In the genomic region with DNA sequence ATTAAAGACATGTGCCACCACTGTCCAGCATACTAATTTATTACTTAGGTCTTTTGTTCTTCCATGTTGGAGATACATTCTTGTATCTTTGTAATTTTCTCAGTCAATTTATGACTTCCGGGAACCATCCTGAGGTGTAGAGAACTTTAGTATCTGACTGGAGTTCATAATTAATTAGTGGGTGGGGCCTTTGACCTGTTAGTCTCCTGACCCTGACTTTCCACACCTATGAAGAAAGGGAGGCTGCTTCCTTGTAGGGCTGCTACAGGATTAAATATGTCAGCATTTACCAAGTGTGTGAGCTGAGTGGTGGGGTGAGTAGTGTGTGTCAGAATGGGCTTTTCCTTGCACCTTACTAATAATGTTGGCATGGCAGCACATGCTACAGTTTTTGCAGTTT, we compare ENCODE assay signal across 25 mouse cellular contexts. TPM values are rescaled to one million over a fixed set of nuclear protein-coding genes. Genes with fewer than 3 reads are reported as not detected.
DNase-seq lines count a peak whose midpoint lies in the region; ATAC-seq and TF ChIP-seq lines count a peak whose summit lies in the region.
"Had no signal": no experiment of that assay in that cellular context is flagged by ENCODE, and none has a peak within 500 bp of the region (broad histone marks: within the 10 kb centered on the region; RNA-seq: fewer than 3 reads in every experiment).

No protein-coding gene starts in this region.

- H3K4me1 ChIP-seq in heart, postnatal 0 days (ENCODE audit: control insufficient read depth, insufficient read depth) = peaks cover 69% of the 10 kb centered on the region
- H3K4me1 ChIP-seq in intestine, embryonic 16.5 days (ENCODE audit: control insufficient read depth, insufficient read depth, low read length) = peaks cover 43% of the 10 kb centered on the region
- peaks cover 43% of the 10 kb centered on the region for H3K4me1 ChIP-seq in stomach, embryonic 16.5 days (ENCODE audit: control insufficient read depth, insufficient read depth, low read length)
- peaks cover 8% of the 10 kb centered on the region for H3K4me1 ChIP-seq in forebrain, embryonic 14.5 days (ENCODE audit: control insufficient read depth, insufficient read depth, low read length)
- peaks cover 26% of the 10 kb centered on the region for H3K4me1 ChIP-seq in cerebellum, adult 2 months (ENCODE audit: control insufficient read depth, insufficient read depth, low read length)

- 87% methylated on average over 1 of the region's 1 CpGs for WGBS in heart, postnatal 0 days
- WGBS in intestine, embryonic 16.5 days = 70% methylated on average over 1 of the region's 1 CpGs
- 72% methylated on average over 1 of the region's 1 CpGs for WGBS in stomach, embryonic 16.5 days
- WGBS in forebrain, embryonic 14.5 days = 70% methylated on average over 1 of the region's 1 CpGs
- 86% methylated on average over 1 of the region's 1 CpGs for WGBS in cerebellum, adult 2 months

- H3K27me3 ChIP-seq in heart, postnatal 0 days (ENCODE audit: control insufficient read depth, insufficient read depth, low read length) = no peaks in the 10 kb centered on the region
- H3K27me3 ChIP-seq in intestine, embryonic 16.5 days (replicated peaks; ENCODE audit: control insufficient read depth, insufficient read depth, low read length) = no peaks in the 10 kb centered on the region
- no peaks in the 10 kb centered on the region for H3K27me3 ChIP-seq in stomach, embryonic 16.5 days (ENCODE audit: control insufficient read depth, insufficient read depth, low read length)
- H3K27me3 ChIP-seq in forebrain, embryonic 14.5 days (replicated peaks; ENCODE audit: control insufficient read depth, insufficient read depth, low read length) = no peaks in the 10 kb centered on the region
- H3K27me3 ChIP-seq in cerebellum, adult 2 months (ENCODE audit: control insufficient read depth, insufficient read depth, low read length) = no peaks in the 10 kb centered on the region
- H3K27me3 ChIP-seq: CH12.LX; forebrain, embryonic 13.5 days; Patski had no signal

- H3K36me3 ChIP-seq in heart, postnatal 0 days (replicated peaks; ENCODE audit: control insufficient read depth, insufficient read depth, low read length) = no peaks in the 10 kb centered on the region
- no peaks in the 10 kb centered on the region for H3K36me3 ChIP-seq in intestine, embryonic 16.5 days (ENCODE audit: control insufficient read depth, insufficient read depth, low read length)
- no peaks in the 10 kb centered on the region for H3K36me3 ChIP-seq in stomach, embryonic 16.5 days (ENCODE audit: control insufficient read depth, insufficient read depth, low read length)
- no peaks in the 10 kb centered on the region for H3K36me3 ChIP-seq in forebrain, embryonic 14.5 days (ENCODE audit: control insufficient read depth, insufficient read depth, low read length)
- H3K36me3 ChIP-seq: forebrain, embryonic 10.5 days had no signal

- H3K9ac ChIP-seq in heart, postnatal 0 days (replicated peaks; ENCODE audit: low read depth, low read length) = no peak overlapping the region
- H3K9ac ChIP-seq in intestine, embryonic 16.5 days (ENCODE audit: low read depth, low read length) = no peak overlapping the region
- H3K9ac ChIP-seq in stomach, embryonic 16.5 days (ENCODE audit: low read length) = no peak overlapping the region
- H3K9ac ChIP-seq in forebrain, embryonic 14.5 days (ENCODE audit: low read length) = no peak overlapping the region
- H3K9ac ChIP-seq: forebrain, embryonic 13.5 days; hindbrain, embryonic 14.5 days had no signal

- H3K4me2 ChIP-seq in heart, postnatal 0 days (ENCODE audit: low read depth, low read length) = no peak overlapping the region
- H3K4me2 ChIP-seq in intestine, embryonic 16.5 days (ENCODE audit: low read depth, low read length) = no peak overlapping the region
- no peak overlapping the region for H3K4me2 ChIP-seq in stomach, embryonic 16.5 days (ENCODE audit: low read depth, low read length)
- H3K4me2 ChIP-seq in forebrain, embryonic 14.5 days (ENCODE audit: low read length) = no peak overlapping the region
- H3K4me2 ChIP-seq: forebrain, embryonic 13.5 days; heart, embryonic 11.5 days; hindbrain, embryonic 14.5 days had no signal

- H3K27ac ChIP-seq in heart, postnatal 0 days (ENCODE audit: low read depth) = 0 out of 2 replicates have a peak overlapping the region, but pooled peaks have one; percentile 4
- peak overlapping the region; percentile 37; the same call in 1 of the 2 replicates for H3K27ac ChIP-seq in intestine, embryonic 16.5 days (ENCODE audit: low read length)
- no peak overlapping the region for H3K27ac ChIP-seq in stomach, embryonic 16.5 days (ENCODE audit: low read length)
- no peak overlapping the region for H3K27ac ChIP-seq in forebrain, embryonic 14.5 days (ENCODE audit: low read depth, low read length)
- H3K27ac ChIP-seq in cerebellum, adult 2 months (ENCODE audit: insufficient read depth, low read length) = no peak overlapping the region
- H3K27ac ChIP-seq: forebrain, embryonic 10.5 days; forebrain, embryonic 13.5 days; hindbrain, embryonic 14.5 days; hindbrain, postnatal 0 days had no signal

- no peak for TF ChIP-seq EP300 in heart, postnatal 0 days (IDR thresholded peaks at IDR 0.05; ENCODE audit: low read depth)

- TF ChIP-seq POLR2A in cerebellum, adult 2 months (IDR thresholded peaks at IDR 0.05; ENCODE audit: borderline replicate concordance, insufficient read depth, low read length) = no peak

- no peak for TF ChIP-seq CTCF in heart, postnatal 0 days (IDR thresholded peaks at IDR 0.05; ENCODE audit: low read depth)
- TF ChIP-seq CTCF in cerebellum, adult 2 months (IDR thresholded peaks at IDR 0.05; ENCODE audit: borderline replicate concordance, insufficient read depth, low read depth, low read length) = no peak

- no peak overlapping the region for H3K4me3 ChIP-seq in heart, postnatal 0 days (ENCODE audit: low read depth, low read length)
- H3K4me3 ChIP-seq in intestine, embryonic 16.5 days (ENCODE audit: low read length) = no peak overlapping the region
- no peak overlapping the region for H3K4me3 ChIP-seq in stomach, embryonic 16.5 days (replicated peaks; ENCODE audit: low read length)
- no peak overlapping the region for H3K4me3 ChIP-seq in forebrain, embryonic 14.5 days (ENCODE audit: low read depth, low read length)
- no peak overlapping the region for H3K4me3 ChIP-seq in cerebellum, adult 2 months (replicated peaks; ENCODE audit: insufficient read depth, low read depth, low read length)
- H3K4me3 ChIP-seq: forebrain, embryonic 10.5 days; forebrain, embryonic 13.5 days had no signal

- DNase-seq in heart, postnatal 0 days (ENCODE audit: low spot score) = no peak
- DNase-seq in heart, postnatal 4 days = no peak
- DNase-seq in R1 (ENCODE audit: low read depth, low spot score) = peak; percentile 50
- DNase-seq in forebrain, embryonic 14.5 days (ENCODE audit: low spot score) = no peak
- DNase-seq in cerebellum, adult 2 months = no peak
- DNase-seq: adrenal gland, adult 2 months; adrenal gland, postnatal 14 days; B cell, adult 2 months; cerebellum, adult 11-12 months; cerebellum, adult 9-10 months; cerebellum, postnatal 14 days; gastrocnemius, postnatal 10 days; heart, postnatal 10 days; heart, postnatal 36 days had no signal

- no peak for ATAC-seq in heart, postnatal 0 days (ENCODE audit: insufficient read depth, low read depth)
- ATAC-seq in intestine, embryonic 16.5 days = peak; percentile 62
- ATAC-seq in stomach, embryonic 16.5 days (ENCODE audit: insufficient read depth, low FRiP score) = peak; percentile 4; the same call in 1 of the 2 replicates
- ATAC-seq in forebrain, embryonic 14.5 days = no peak
- ATAC-seq: forebrain, embryonic 13.5 days; hindbrain, postnatal 0 days; inflammation-experienced regulatory T-cells, adult 6 months; Patski had no signal

- H3K9me3 ChIP-seq in heart, postnatal 0 days (replicated peaks; ENCODE audit: control insufficient read depth, low read length) = no peaks in the 10 kb centered on the region
- H3K9me3 ChIP-seq in intestine, embryonic 16.5 days (ENCODE audit: control insufficient read depth, low read length) = no peaks in the 10 kb centered on the region
- no peaks in the 10 kb centered on the region for H3K9me3 ChIP-seq in stomach, embryonic 16.5 days (replicated peaks; ENCODE audit: control insufficient read depth, low read length)
- no peaks in the 10 kb centered on the region for H3K9me3 ChIP-seq in forebrain, embryonic 14.5 days (replicated peaks; ENCODE audit: control insufficient read depth, low read length)
- H3K9me3 ChIP-seq: forebrain, embryonic 10.5 days; forebrain, embryonic 13.5 days; G1E had no signal

RNA-seq across cellular contexts. Expression of a gene that starts 36.4 kb away (rescaled TPM):
- total RNA-seq in heart, postnatal 0 days (2014; rRNA removed; ENCODE audit: low replicate concordance) = 55.2 and 90.3 TPM in 2 replicates
- polyA plus RNA-seq in heart, postnatal 0 days (2015; fragmentation: Nextera tagmentation; extraction: Ambion mirVana) = 6.9 and 7.7 TPM in 2 replicates
- total RNA-seq in heart, postnatal 4 days (2021) = 100 to 1,000 TPM; 118 to 135 TPM
- 7.1 and 7.3 TPM in 2 replicates for polyA plus RNA-seq in intestine, embryonic 16.5 days (2015; fragmentation: Nextera tagmentation; extraction: Ambion mirVana)
- 7.4 TPM in 2 replicates for polyA plus RNA-seq in stomach, embryonic 16.5 days (2015; fragmentation: Nextera tagmentation; extraction: Ambion mirVana)
- 14.8 and 15.6 TPM in 2 replicates for polyA plus RNA-seq in forebrain, embryonic 14.5 days (2014; fragmentation: Nextera tagmentation; extraction: Ambion mirVana)
- polyA plus RNA-seq in cerebellum, adult 2 months (2012; rRNA removed) = 41.7 and 42.8 TPM in 2 replicates

Comparison
In these comparisons a context has a peak if more than half of its experiments do, and no peak if none do; other contexts are left out.
1. ATAC-seq: peak in intestine, embryonic 16.5 days (single experiment) and stomach, embryonic 16.5 days (single experiment); none in heart, postnatal 0 days (single experiment) and forebrain, embryonic 14.5 days (single experiment).
2. H3K27ac ChIP-seq: peak in heart, postnatal 0 days (single experiment) and intestine, embryonic 16.5 days (single experiment); none in stomach, embryonic 16.5 days (single experiment), forebrain, embryonic 14.5 days (single experiment) and cerebellum, adult 2 months (single experiment).